Mouse (Mus musculus) kidney, postnatal 0 days (tissue): ENCODE data around the gene 3830406C13Rik. TPM values are rescaled to one million over a fixed set of nuclear protein-coding genes. Genes with fewer than 3 reads are reported as not detected.

Source experiments
- ATAC-seq: fragments of 200-750 bp; cut with Nextera tagmentation; replicated peaks from 2 replicates; pipeline ENCODE4 v1.8.0; 2017; ENCODE audit warnings: low read depth, moderate number of reproducible peaks, moderate TSS enrichment, moderate library complexity; ENCODE audit not compliant: low FRiP score
- DNase-seq: peaks from one replicate; pipeline ENCODE4 v3.0.0-alpha.2; 2016; ENCODE audit warnings: low spot score
- H3K27ac ChIP-seq: fragments of 300-500 bp; sonication (generic); 2 replicates; pipeline ENCODE4 v1.5.1; 2014; ENCODE audit warnings: mild to moderate bottlenecking
- H3K27me3 ChIP-seq: fragments of 300-500 bp; sonication (generic); 2 replicates; pipeline ENCODE4 v1.6.1; 2014; ENCODE audit warnings: low read length, mixed read lengths; ENCODE audit not compliant: insufficient read depth
- H3K36me3 ChIP-seq: fragments of 300-500 bp; sonication (generic); 2 replicates; pipeline ENCODE4 v1.6.1; 2014; ENCODE audit warnings: low read length, mixed read lengths; ENCODE audit not compliant: insufficient read depth
- H3K4me1 ChIP-seq: fragments of 300-500 bp; sonication (generic); replicated peaks from 2 replicates; pipeline ENCODE4 v1.6.1; 2014; ENCODE audit warnings: antibody characterized with exemption, low read length, mixed read lengths; ENCODE audit not compliant: insufficient read depth
- H3K4me2 ChIP-seq: fragments of 300-500 bp; sonication (generic); 2 replicates; pipeline ENCODE4 v1.6.1; 2014; ENCODE audit warnings: mild to moderate bottlenecking, low read length, moderate library complexity, mixed read lengths
- H3K4me3 ChIP-seq: fragments of 300-500 bp; sonication (generic); replicated peaks from 2 replicates; pipeline ENCODE4 v1.5.1; 2014; ENCODE audit warnings: low read depth, low read length
- H3K9ac ChIP-seq: fragments of 300-500 bp; sonication (generic); 2 replicates; pipeline ENCODE4 v1.6.1; 2014; ENCODE audit warnings: low read depth, low read length
- H3K9me3 ChIP-seq: fragments of 300-500 bp; sonication (generic); replicated peaks from 2 replicates; pipeline ENCODE4 v1.6.1; 2016; ENCODE audit warnings: low read length, inconsistent platforms, mixed read lengths
- CTCF ChIP-seq: IDR thresholded peaks from 2 replicates; pipeline ENCODE4 v1.5.1; 2016; ENCODE audit warnings: antibody characterized with exemption, low read depth, mild to moderate bottlenecking, moderate library complexity
- WGBS: fragments of 180-500 bp; shearing (Covaris S2); extraction: QIAGEN DNeasy Blood & Tissue Kit; methylation state at CpG from one replicate; pipeline ENCODE4 v1.1.7; 2014; 5-methylcytosine and 5-hydroxymethylcytosine counted together
- polyA plus RNA-seq: library from polyadenylated mRNA; unstranded; fragments of >200 nt; fragmentation: Nextera tagmentation; extraction: Ambion mirVana; gene quantifications from 2 replicates; pipeline ENCODE4 v1.2.1, GENCODE M21; 2015

Gene 3830406C13Rik
- polyA plus RNA-seq, 1 experiment from 2014 or later, result 63.4 TPM

DNA sequence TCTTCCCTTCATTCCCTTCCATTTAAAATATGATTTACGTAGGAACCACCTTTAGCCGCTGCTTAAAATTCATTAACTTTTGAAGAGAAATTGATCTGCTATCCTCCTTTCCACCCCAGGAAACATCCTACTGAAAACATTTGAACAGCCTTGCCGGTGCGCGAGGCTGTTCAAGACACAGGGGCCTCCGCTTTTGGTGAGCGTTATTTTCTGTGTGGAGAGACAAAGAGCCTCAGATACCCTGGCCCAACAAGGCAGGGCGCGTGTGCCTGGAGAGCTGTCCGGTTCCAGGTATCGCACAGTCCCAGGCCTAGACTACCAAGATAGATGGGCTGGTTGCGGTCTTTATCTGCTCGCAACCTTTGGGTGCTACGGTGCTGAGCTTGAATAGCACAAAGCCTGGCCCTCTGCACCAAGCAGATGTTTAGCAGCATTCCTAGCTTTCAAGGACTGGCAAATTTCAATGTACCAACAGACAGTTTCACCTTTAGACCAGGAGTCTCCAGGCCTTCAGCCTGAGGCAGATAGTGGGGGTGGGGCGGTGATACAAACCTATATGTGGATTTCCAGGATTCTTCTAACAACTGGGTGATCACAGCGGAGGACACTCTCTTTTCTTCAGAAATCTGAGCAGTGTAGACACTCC is 66.4 kb downstream of the 3830406C13Rik start:
- H3K36me3 ChIP-seq, result no peaks in the 10 kb centered on the region
- no peak for DNase-seq
- H3K4me1 ChIP-seq, result no peaks in the 10 kb centered on the region; the same call in 1 of the 2 replicates
- 9% methylated on average over 16 of the region's 16 CpGs for WGBS
- no peak for TF ChIP-seq CTCF
- H3K4me2 ChIP-seq, result no peak overlapping the region
- H3K9ac ChIP-seq, result no peak overlapping the region
- peaks cover 69% of the 10 kb centered on the region for H3K27me3 ChIP-seq
- ATAC-seq, result no peak; the same call in 1 of the 2 replicates
- H3K27ac ChIP-seq, result no peak overlapping the region
- H3K4me3 ChIP-seq, result no peak overlapping the region
- H3K9me3 ChIP-seq, result no peaks in the 10 kb centered on the region

Other genes starting within 250 kb of the 3830406C13Rik start
- 0.21 and 0.29 TPM in 2 replicates for gene Gm49355, start 197 bp upstream of the 3830406C13Rik start, polyA plus RNA-seq
- not detected in 2 replicates for gene Fezf2, start 64.0 kb downstream of the 3830406C13Rik start, polyA plus RNA-seq